Mouse (Mus musculus) heart, postnatal 25 days (tissue): ENCODE measurements around the gene Dgkd. TPM values are rescaled to one million over a fixed set of nuclear protein-coding genes. Genes with fewer than 3 reads are reported as not detected.

Experiments
- DNase-seq: peaks from one replicate; pipeline ENCODE4 v3.0.0; 2022; ENCODE audit warnings: low spot score
- intact Hi-C: fragments of 180-260 bp; cut with DNase I; formaldehyde crosslinking; loops from one replicate; pipeline ENCODE4 v1.15.1; 2025
- total RNA-seq, 2 experiments: library from RNA; stranded (reverse); gene quantifications; 2 replicates each; pipeline ENCODE4 v1.2.3; 2021

Dgkd gene
- total RNA-seq, 2 experiments from 2014 or later, result 56.5 to 56.7 TPM

- intact Hi-C loops, result loop anchor here (2.0 kb wide), 1 partner anchor 24 kb away; no protein-coding TSS in a partner anchor
- no peak for DNase-seq
These were observed 25.9 kb downstream of the Dgkd start for GRCm38 (mm10) chr1:87879034-87879433.

- intact Hi-C loops, result loop anchor here (2.0 kb wide), 1 partner anchor 25 kb away; no protein-coding TSS in a partner anchor
- DNase-seq, result peak; percentile 70
These were observed 26.6 kb downstream of the Dgkd start for GRCm38 (mm10) chr1:87879494-87880325.

GRCm38 (mm10) chr1:87880326-87880627, 27.2 kb downstream of the Dgkd start:
- intact Hi-C loops, result no loop called here
- no peak for DNase-seq

DNA sequence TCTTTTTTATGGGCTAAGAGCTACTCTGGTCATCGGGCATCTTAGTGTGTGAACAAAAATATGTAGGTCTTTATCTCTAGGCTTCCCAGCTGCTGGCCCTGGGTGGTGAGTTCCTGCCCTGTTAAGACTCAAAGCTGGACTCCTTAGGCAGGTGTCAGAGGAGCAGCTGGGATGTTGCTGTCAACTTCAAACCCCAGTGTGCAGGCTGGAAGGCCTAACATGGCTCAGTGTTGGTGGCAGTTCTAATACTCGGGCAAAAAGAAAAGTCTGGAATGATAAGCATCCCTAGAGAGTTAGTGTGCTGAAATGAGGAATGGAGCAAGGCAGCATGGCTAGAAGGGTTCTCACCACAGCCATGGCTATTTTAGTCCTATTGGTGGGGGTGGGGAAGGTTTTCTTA, 27.8 kb downstream of the Dgkd start:
- DNase-seq, result peak; percentile 27
- intact Hi-C loops, result no loop called here

GRCm38 (mm10) chr1:87881726-87882125, 28.6 kb downstream of the Dgkd start:
- no peak for DNase-seq
- intact Hi-C loops, result no loop called here

GRCm38 (mm10) chr1:87882554-87882953, 29.5 kb downstream of the Dgkd start:
- DNase-seq, result no peak
- intact Hi-C loops, result no loop called here

GRCm38 (mm10) chr1:87890960-87891359, 37.9 kb downstream of the Dgkd start:
- DNase-seq, result no peak
- intact Hi-C loops, result no loop called here

- DNase-seq, result no peak
- intact Hi-C loops, result no loop called here
These were observed 38.5 kb downstream of the Dgkd start for GRCm38 (mm10) chr1:87891634-87892033.

DNA sequence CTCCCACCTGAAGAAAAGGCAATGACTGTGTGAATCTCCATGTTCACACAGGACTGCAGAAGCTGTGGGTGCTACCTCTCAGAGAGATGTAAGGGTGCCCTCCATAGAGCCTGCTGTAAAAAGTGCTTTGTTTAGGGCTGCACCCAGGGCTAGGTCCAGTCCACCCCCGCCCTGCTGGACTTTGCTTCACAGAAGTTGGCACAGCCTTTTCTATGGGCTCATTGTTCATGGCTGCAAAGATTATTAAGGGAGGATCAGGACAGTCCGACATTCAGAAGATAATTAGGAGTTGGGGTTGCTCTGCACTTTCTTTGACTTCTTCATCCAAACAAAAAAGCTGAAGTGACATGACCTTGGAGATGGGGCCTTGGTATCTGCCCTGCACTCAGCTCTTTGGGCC, 39.4 kb downstream of the Dgkd start:
- no peak for DNase-seq
- intact Hi-C loops, result no loop called here

DNA sequence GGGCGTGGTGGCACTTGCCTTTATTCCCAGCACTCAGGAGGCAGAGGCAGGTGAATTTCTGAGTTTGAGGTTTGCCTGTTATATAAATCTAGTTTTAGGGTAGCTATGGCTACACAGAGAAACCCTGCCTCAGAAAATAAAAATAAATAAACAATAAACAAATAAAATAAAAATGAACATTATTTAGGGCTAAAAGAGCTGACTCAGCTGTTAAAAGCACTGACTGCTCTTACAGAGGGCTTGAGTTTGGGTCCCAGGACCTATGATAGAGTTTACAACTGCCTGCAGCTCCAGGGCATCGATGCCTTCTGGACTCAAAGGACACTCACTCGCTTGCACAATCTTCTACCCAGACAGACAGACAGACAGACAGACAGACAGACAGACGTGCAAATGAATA, 40.3 kb downstream of the Dgkd start:
- DNase-seq, result no peak
- intact Hi-C loops, result no loop called here

DNA sequence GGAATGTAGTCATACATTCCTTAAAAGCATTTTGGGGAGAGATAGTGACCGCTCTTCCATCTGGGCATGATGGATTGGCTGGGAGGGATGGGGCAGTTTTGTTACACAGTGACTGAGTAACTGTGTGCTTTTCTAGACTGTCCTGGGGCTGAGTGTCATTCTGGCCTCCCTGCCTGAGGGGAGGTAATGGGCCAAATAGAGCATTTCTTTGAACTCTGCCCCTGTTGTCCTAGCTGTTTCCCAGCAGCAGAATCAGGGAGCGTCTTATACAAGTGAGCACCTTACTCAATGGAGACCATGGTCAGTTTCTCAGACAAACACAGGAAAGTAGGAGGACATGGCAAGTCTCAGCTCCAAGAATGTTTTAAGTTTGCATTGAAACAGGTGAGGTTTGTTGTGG, 43.8 kb downstream of the Dgkd start:
- DNase-seq, result no peak
- intact Hi-C loops, result no loop called here

DNA sequence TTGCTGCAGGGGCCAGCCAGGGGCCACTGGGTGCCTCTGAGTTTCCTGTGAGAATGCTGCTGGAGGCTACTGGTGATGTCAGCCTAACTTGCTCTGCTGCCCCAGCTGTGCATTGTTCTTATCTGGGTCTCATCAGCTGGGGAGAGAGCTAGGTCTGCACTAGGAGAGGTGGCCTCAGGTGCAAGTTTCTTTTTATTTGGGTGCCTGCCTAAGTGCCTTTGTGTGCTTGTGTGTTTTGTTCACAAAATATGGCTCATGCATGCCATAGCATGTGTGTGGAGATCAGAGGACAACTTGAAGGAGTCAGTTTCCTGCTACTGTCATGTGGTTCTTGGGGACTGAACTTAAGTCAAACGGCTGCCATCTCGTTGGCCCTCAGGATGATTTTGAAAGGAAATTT, 46.6 kb downstream of the Dgkd start:
- DNase-seq, result no peak
- intact Hi-C loops, result no loop called here

GRCm38 (mm10) chr1:87900979-87901378, 47.9 kb downstream of the Dgkd start:
- intact Hi-C loops, result no loop called here
- peak; percentile 51 for DNase-seq

DNA sequence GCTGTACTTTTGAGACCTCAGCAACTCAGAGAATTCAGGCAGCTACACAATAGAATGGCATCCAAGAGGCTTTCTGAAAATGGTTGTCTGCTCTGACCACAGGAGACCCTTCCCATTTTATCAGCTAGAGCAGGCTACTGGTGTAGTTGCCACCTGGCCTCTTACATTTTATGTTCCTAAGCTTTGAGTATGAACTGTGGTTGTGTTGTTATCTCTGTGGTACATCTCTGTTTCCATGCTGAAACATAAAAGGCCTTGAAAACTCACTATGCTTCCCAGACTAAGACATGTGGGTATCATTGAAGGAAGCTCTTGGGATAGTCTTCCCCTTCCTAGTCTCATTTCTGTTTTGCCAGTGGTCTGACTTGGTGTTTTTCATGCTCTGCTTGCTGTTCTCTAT, 49.1 kb downstream of the Dgkd start:
- intact Hi-C loops, result no loop called here

DNA sequence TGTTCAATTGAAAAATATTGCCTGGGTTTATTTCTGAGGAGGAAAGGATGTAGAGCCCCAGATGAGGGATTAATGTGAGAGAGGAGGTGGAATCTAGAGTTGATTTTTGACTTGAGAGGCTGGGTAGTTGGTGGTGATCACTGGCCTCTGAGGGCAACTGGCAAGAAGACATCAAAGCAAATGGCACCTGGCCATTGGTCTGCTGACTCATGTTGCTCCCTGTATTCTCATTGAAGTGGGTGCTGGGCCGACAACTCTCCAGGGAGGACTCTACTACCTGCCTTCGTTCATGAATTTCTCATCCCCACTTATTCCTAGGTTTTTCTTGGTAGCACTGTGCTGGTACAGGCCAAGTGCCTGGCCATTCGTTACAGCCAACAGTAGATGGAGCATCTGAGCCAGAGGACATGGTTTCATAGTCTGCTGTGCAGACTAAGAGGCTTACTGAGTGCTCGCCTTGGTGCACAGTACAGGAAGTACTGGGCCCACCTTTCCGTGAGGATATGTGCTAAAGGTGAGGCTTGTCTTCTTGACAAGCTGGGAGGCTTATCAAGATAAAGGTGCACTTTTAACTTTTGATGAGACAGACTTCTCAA, 53.4 kb downstream of the Dgkd start:
- intact Hi-C loops, result no loop called here
- DNase-seq, result no peak

More for the DNA sequence above, 49.1 kb downstream of the Dgkd start:
- no peak for DNase-seq

GRCm38 (mm10) chr1:87908006-87908405, 54.9 kb downstream of the Dgkd start:
- DNase-seq, result no peak
- intact Hi-C loops, result no loop called here

- intact Hi-C loops, result no loop called here
- DNase-seq, result no peak
These were observed 55.6 kb downstream of the Dgkd start for GRCm38 (mm10) chr1:87908736-87909135.

DNA sequence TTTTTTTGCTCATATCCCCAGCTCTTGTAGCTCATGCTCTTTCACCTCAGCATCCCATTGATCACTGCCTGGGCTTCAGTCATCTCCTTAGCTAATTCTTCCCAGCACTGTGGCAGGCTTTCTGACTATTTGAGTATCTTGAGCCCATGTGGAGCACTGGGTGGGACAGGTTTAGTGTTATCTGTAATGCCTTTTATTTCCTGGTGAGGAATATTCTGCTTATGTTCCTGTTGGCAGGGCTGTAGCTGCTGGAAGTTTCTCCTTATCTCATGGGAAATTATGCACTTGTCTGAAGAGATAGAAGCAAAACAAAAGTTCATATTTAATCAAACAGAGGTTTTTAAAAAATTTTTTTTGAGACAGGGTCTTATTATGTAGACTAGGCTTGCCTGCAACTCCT, 56.5 kb downstream of the Dgkd start:
- intact Hi-C loops, result no loop called here

GRCm38 (mm10) chr1:87910428-87910827, 57.3 kb downstream of the Dgkd start:
- no peak for DNase-seq
- intact Hi-C loops, result loop anchor here (5.0 kb wide), 1 partner anchor 58 kb away; the partner anchor contains the start of gene Dgkd

More for the DNA sequence above, 56.5 kb downstream of the Dgkd start:
- no peak for DNase-seq

- intact Hi-C loops, result loop anchor here (5.0 kb wide), 1 partner anchor 61 kb away; the partner anchor contains the start of gene Dgkd
- no peak for DNase-seq
These were observed 60.3 kb downstream of the Dgkd start for GRCm38 (mm10) chr1:87913356-87913755.

DNA sequence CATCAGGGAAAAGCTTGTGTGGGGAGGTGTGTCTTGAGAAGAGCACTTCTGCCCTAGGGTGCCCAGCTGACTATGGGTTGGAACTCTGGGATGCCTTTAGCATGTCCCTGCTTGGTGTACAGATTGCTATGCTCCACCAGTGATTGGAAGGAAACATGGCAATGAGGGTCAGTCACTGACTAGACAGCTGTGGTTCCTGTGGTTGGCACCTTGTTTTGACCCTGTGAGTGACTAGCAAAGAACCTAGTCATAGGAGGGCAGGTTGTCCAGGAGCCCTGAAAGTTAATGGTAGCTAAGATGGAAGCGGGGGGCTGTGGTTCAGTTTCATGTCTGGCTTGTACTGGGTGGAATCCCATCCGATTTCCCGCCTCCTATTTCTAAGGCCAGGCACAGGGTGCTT, 64.3 kb downstream of the Dgkd start:
- no peak for DNase-seq
- intact Hi-C loops, result no loop called here
